Mouse (Mus musculus): ENCODE measurements at regions not wholly inside any gene's neighbourhood (a gene's known extent, or its start where the extent isn't known, plus 50 kb on each side); places are given as distances from the start of the nearest gene placed in this dataset.

- ATAC-seq (ENCODE audit: low FRiP score, low read depth) = no peak
- no peak overlapping the region for H3K4me3 ChIP-seq (replicated peaks; ENCODE audit: low read length)
- no peak for TF ChIP-seq POLR2A (IDR thresholded peaks at IDR 0.05; ENCODE audit: borderline replicate concordance, extremely low read depth, insufficient read depth, insufficient read length)
- H3K27me3 ChIP-seq (ENCODE audit: control insufficient read depth, insufficient read depth, low read length) = no peaks in the 10 kb centered on the region
- no peaks in the 10 kb centered on the region for H3K9me3 ChIP-seq (ENCODE audit: control insufficient read depth, low read length)
- H3K4me2 ChIP-seq (replicated peaks; ENCODE audit: low read depth, low read length, severe bottlenecking) = no peak overlapping the region
- no peaks in the 10 kb centered on the region for H3K4me1 ChIP-seq (ENCODE audit: control insufficient read depth, insufficient read depth, low read length)
- no peak overlapping the region for H3K9ac ChIP-seq (ENCODE audit: low read depth, low read length, severe bottlenecking)
- WGBS = 40% methylated on average over 9 of the region's 9 CpGs
- no peaks in the 10 kb centered on the region for H3K36me3 ChIP-seq (ENCODE audit: control insufficient read depth, insufficient read depth, low read length)
- no peak overlapping the region for H3K27ac ChIP-seq (replicated peaks; ENCODE audit: low read depth, low read length)
- DNase-seq (ENCODE audit: low spot score) = peak; percentile 54
Measured at GRCm38 (mm10) chr15:11590542-11591116, 191.2 kb upstream of the Tars start.

GRCm38 (mm10) chr15:11589795-11590194, 190.3 kb upstream of the Tars start:
- Histone ChIP-seq H3K27me3 (ENCODE audit: control insufficient read depth, insufficient read depth, low read length) (no peaks in the 10 kb centered on the region), H3K9ac (ENCODE audit: low read depth, low read length, severe bottlenecking) (no peak overlapping the region), H3K9me3 (ENCODE audit: control insufficient read depth, low read length) (no peaks in the 10 kb centered on the region), H3K4me2 (replicated peaks; ENCODE audit: low read depth, low read length, severe bottlenecking) (no peak overlapping the region), H3K4me1 (ENCODE audit: control insufficient read depth, insufficient read depth, low read length) (no peaks in the 10 kb centered on the region), H3K36me3 (ENCODE audit: control insufficient read depth, insufficient read depth, low read length) (no peaks in the 10 kb centered on the region), H3K27ac (replicated peaks; ENCODE audit: low read depth, low read length) (no peak overlapping the region), H3K4me3 (replicated peaks; ENCODE audit: low read length) (no peak overlapping the region)
- ATAC-seq (ENCODE audit: low FRiP score, low read depth) (no peak), DNase-seq (ENCODE audit: low spot score) (no peak)
- WGBS = 54% methylated on average over 7 of the region's 7 CpGs
- no peak for TF ChIP-seq POLR2A (IDR thresholded peaks at IDR 0.05; ENCODE audit: borderline replicate concordance, extremely low read depth, insufficient read depth, insufficient read length)

DNA sequence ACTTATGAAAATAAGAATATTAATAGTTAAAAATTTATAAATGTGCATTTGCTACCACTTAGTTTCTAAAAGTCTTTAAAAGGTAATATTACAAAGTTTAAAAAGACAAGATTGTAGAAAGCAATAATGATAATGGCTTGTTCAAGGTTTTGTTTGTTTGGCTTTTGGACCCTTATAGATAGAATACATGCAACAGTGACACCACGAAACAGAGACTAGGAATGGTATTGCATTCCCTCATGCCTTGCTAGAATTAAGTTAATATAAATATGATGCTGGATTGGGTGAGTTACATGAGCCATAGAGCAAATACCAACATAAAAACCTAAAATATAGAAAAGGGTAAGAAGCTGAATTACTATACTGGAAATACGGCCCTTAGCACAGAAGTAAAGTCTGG, 186.9 kb upstream of the Tars start:
- ATAC-seq (ENCODE audit: low FRiP score, low read depth) = no peak
- Histone ChIP-seq H3K27me3 (ENCODE audit: control insufficient read depth, insufficient read depth, low read length) (no peaks in the 10 kb centered on the region), H3K9me3 (ENCODE audit: control insufficient read depth, low read length) (no peaks in the 10 kb centered on the region), H3K27ac (replicated peaks; ENCODE audit: low read depth, low read length) (no peak overlapping the region), H3K4me2 (replicated peaks; ENCODE audit: low read depth, low read length, severe bottlenecking) (no peak overlapping the region), H3K4me3 (replicated peaks; ENCODE audit: low read length) (no peak overlapping the region), H3K36me3 (ENCODE audit: control insufficient read depth, insufficient read depth, low read length) (no peaks in the 10 kb centered on the region), H3K9ac (ENCODE audit: low read depth, low read length, severe bottlenecking) (no peak overlapping the region), H3K4me1 (ENCODE audit: control insufficient read depth, insufficient read depth, low read length) (no peaks in the 10 kb centered on the region)
- TF ChIP-seq POLR2A (IDR thresholded peaks at IDR 0.05; ENCODE audit: borderline replicate concordance, extremely low read depth, insufficient read depth, insufficient read length) = no peak
- WGBS = 89% methylated on average over 2 of the region's 2 CpGs
- DNase-seq (ENCODE audit: low spot score) = no peak

DNA sequence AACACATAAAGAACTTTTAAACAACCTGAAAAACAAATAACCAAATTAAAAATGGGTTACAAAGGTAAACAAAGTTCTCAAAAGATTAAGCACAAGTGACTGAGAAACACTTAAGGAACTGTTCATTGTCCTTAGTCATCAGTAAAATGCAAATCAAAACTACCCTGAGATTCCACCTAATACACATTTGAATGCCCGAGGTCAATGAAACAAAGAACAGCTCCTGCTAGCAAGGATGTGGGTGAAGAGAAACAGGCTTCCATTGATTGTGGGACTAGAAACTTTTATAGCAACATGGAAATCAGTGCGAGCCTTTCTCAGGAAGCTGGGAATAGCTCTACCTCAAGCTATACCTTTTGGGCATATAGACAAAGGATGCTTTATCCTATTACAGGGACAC, 184.7 kb upstream of the Tars start:
- Histone ChIP-seq H3K9me3 (ENCODE audit: control insufficient read depth, low read length) (no peaks in the 10 kb centered on the region), H3K27ac (replicated peaks; ENCODE audit: low read depth, low read length) (no peak overlapping the region), H3K27me3 (ENCODE audit: control insufficient read depth, insufficient read depth, low read length) (no peaks in the 10 kb centered on the region), H3K36me3 (ENCODE audit: control insufficient read depth, insufficient read depth, low read length) (no peaks in the 10 kb centered on the region), H3K9ac (ENCODE audit: low read depth, low read length, severe bottlenecking) (no peak overlapping the region), H3K4me2 (replicated peaks; ENCODE audit: low read depth, low read length, severe bottlenecking) (no peak overlapping the region), H3K4me3 (replicated peaks; ENCODE audit: low read length) (no peak overlapping the region), H3K4me1 (ENCODE audit: control insufficient read depth, insufficient read depth, low read length) (no peaks in the 10 kb centered on the region)
- ATAC-seq (ENCODE audit: low FRiP score, low read depth) (no peak), DNase-seq (ENCODE audit: low spot score) (no peak)
- WGBS = 81% methylated on average over 2 of the region's 2 CpGs
- TF ChIP-seq POLR2A (IDR thresholded peaks at IDR 0.05; ENCODE audit: borderline replicate concordance, extremely low read depth, insufficient read depth, insufficient read length) = no peak

DNA sequence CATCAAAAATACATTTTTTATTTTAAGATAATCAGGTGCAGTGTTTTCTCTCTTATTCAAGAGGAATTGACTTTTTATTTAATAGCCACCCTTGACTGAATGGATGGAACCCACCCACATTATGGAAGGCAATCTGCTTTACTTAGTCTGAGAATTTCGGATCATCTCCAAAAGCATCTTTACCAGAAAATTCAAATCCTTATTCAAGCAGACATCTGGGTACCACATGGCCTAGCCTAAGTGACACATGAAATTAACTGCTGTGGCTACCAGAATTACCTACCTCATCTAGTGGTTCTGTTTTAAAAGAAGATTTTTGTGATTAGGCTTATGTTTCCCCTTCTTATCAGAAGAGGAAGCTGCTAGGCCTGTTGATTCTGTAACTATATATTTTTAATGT, 178.9 kb upstream of the Tars start:
- no peaks in the 10 kb centered on the region for H3K4me1 ChIP-seq (ENCODE audit: control insufficient read depth, insufficient read depth, low read length)
- ATAC-seq (ENCODE audit: low FRiP score, low read depth) = no peak
- 67% methylated on average over 1 of the region's 1 CpGs for WGBS
- no peak for TF ChIP-seq POLR2A (IDR thresholded peaks at IDR 0.05; ENCODE audit: borderline replicate concordance, extremely low read depth, insufficient read depth, insufficient read length)
- H3K4me3 ChIP-seq (replicated peaks; ENCODE audit: low read length) = no peak overlapping the region
- H3K27ac ChIP-seq (replicated peaks; ENCODE audit: low read depth, low read length) = no peak overlapping the region
- DNase-seq (ENCODE audit: low spot score) = no peak
- no peaks in the 10 kb centered on the region for H3K36me3 ChIP-seq (ENCODE audit: control insufficient read depth, insufficient read depth, low read length)
- no peak overlapping the region for H3K9ac ChIP-seq (ENCODE audit: low read depth, low read length, severe bottlenecking)
- no peaks in the 10 kb centered on the region for H3K9me3 ChIP-seq (ENCODE audit: control insufficient read depth, low read length)
- H3K4me2 ChIP-seq (replicated peaks; ENCODE audit: low read depth, low read length, severe bottlenecking) = no peak overlapping the region
- no peaks in the 10 kb centered on the region for H3K27me3 ChIP-seq (ENCODE audit: control insufficient read depth, insufficient read depth, low read length)

DNA sequence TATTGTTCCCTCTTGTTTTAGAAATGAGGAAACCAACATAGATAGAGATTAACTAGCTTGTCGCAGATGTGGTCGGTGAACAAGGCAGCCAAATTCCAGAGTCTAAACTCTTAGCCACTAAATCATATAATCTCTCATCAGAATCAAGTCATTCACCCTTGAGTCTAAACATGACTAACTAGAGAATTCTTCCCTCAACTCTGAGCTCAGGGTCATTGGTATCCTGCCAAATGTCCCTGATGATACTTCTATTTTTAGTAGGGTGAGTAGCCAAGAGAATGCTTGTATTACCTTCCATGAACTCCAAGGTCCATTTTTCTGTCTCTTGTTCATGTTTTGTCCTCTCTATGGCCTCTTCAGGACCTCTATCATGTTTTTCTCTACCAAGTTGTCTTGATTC, 174.9 kb upstream of the Tars start:
- no peak overlapping the region for H3K4me2 ChIP-seq (replicated peaks; ENCODE audit: low read depth, low read length, severe bottlenecking)
- ATAC-seq (ENCODE audit: low FRiP score, low read depth) = no peak
- TF ChIP-seq POLR2A (IDR thresholded peaks at IDR 0.05; ENCODE audit: borderline replicate concordance, extremely low read depth, insufficient read depth, insufficient read length) = no peak
- no peak for DNase-seq (ENCODE audit: low spot score)
- H3K27ac ChIP-seq (replicated peaks; ENCODE audit: low read depth, low read length) = no peak overlapping the region
- H3K4me1 ChIP-seq (ENCODE audit: control insufficient read depth, insufficient read depth, low read length) = no peaks in the 10 kb centered on the region
- H3K9ac ChIP-seq (ENCODE audit: low read depth, low read length, severe bottlenecking) = no peak overlapping the region
- no peaks in the 10 kb centered on the region for H3K36me3 ChIP-seq (ENCODE audit: control insufficient read depth, insufficient read depth, low read length)
- no peak overlapping the region for H3K4me3 ChIP-seq (replicated peaks; ENCODE audit: low read length)
- no peaks in the 10 kb centered on the region for H3K27me3 ChIP-seq (ENCODE audit: control insufficient read depth, insufficient read depth, low read length)
- 92% methylated on average over 2 of the region's 2 CpGs for WGBS
- no peaks in the 10 kb centered on the region for H3K9me3 ChIP-seq (ENCODE audit: control insufficient read depth, low read length)
